Mouse (Mus musculus) megakaryocyte progenitor cell, adult 5-6 weeks (primary cell): ENCODE measurements around the gene Gm20843. TPM values are rescaled to one million over a fixed set of nuclear protein-coding genes. Genes with fewer than 3 reads are reported as not detected.
"Not testable (repeated sequence)": the region's sequence is repeated elsewhere in the genome, so short reads cannot be mapped to it uniquely, and the experiment has no call there.

Experiments used
- ATAC-seq: replicated peaks from 2 replicates; pipeline ENCODE4 v1.8.0; 2016; ENCODE audit warnings: mild to moderate bottlenecking, moderate TSS enrichment, inconsistent platforms; ENCODE audit not compliant: poor library complexity
- total RNA-seq, 2 experiments: library from RNA; stranded (forward) in 1 of 2; stranded (reverse) in 1 of 2; fragments of 157-497, 149-512 nt in 1 of 2; fragments of 200-1000 nt in 1 of 2; gene quantifications; 2 replicates each; pipeline versions ENCODE4 v1.2.3 to v1.2.4; 2015 to 2017

Gene Gm20843
- total RNA-seq (2015) (not detected in 2 replicates), total RNA-seq (2017) (not detected in 2 replicates)

DNA sequence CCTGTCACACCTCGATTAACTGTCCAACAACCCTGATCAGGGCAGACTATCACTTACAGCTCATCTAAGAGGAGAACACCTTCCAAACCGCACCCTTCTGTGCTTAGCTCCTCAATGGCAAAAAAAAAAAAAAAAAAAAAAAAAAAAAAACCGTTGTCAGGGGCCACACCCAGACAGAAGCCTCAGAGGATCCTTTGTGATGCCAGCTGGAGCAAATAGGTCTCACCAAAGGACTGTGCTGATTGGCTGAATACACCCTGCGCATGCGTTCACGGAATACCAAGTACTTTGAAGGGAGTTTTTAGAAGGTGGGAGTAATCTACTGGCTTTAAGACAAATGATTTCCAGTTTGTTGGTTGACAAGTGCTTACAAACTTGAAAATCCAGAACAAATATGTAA, at the start of gene Gm20843:
Gene Gm20843 (minus strand): TSS at position 101 of the 400 bp plus-strand sequence.
- ATAC-seq = not testable (repeated sequence)
